Mouse (Mus musculus): ENCODE measurements around the gene Rad9b.
A peak's percentile ranks its signal among the peaks of the same experiment; 100 is the strongest.

GRCm38 (mm10) chr5:122400628-122401302, 46.7 kb upstream of the Rad9b start:
- no peak for TF ChIP-seq CTCF (IDR thresholded peaks at IDR 0.05)
- TF ChIP-seq EP300 (IDR thresholded peaks at IDR 0.05) = peak; percentile 42; the same call in 1 of the 2 replicates

Data from lung, postnatal 0 days (tissue).